Mouse (Mus musculus): ENCODE data around the gene B430305J03Rik.

B430305J03Rik gene

GRCm38 (mm10) chr3:61365779-61366373 is at the start of gene B430305J03Rik:
Gene B430305J03Rik (minus strand): TSS chr3:61365951.
- DNase-seq (ENCODE audit: low spot score) = no peak

- no peak for DNase-seq (ENCODE audit: low spot score)
Measured at GRCm38 (mm10) chr3:61409683-61410082, 43.9 kb upstream of the B430305J03Rik start.

- DNase-seq (ENCODE audit: low spot score) = no peak
Measured at GRCm38 (mm10) chr3:61406921-61407320, 41.2 kb upstream of the B430305J03Rik start.

- no peak for DNase-seq (ENCODE audit: low spot score)
Measured at GRCm38 (mm10) chr3:61400823-61401387, 35.2 kb upstream of the B430305J03Rik start.

- no peak for DNase-seq (ENCODE audit: low spot score)
Measured at GRCm38 (mm10) chr3:61396728-61397127, 31.0 kb upstream of the B430305J03Rik start.

GRCm38 (mm10) chr3:61395382-61395781 is 29.6 kb upstream of the B430305J03Rik start:
- no peak for DNase-seq (ENCODE audit: low spot score)

GRCm38 (mm10) chr3:61393520-61393919 is 27.8 kb upstream of the B430305J03Rik start:
- no peak for DNase-seq (ENCODE audit: low spot score)

- no peak for DNase-seq (ENCODE audit: low spot score)
Measured at GRCm38 (mm10) chr3:61392881-61393280, 27.1 kb upstream of the B430305J03Rik start.

GRCm38 (mm10) chr3:61391564-61391963 is 25.8 kb upstream of the B430305J03Rik start:
- DNase-seq (ENCODE audit: low spot score) = no peak

- DNase-seq (ENCODE audit: low spot score) = no peak
Measured at GRCm38 (mm10) chr3:61386368-61386767, 20.6 kb upstream of the B430305J03Rik start.

- no peak for DNase-seq (ENCODE audit: low spot score)
Measured at GRCm38 (mm10) chr3:61376001-61376400, 10.2 kb upstream of the B430305J03Rik start.

- DNase-seq (ENCODE audit: low spot score) = no peak
Measured at GRCm38 (mm10) chr3:61368446-61368845, 2.7 kb upstream of the B430305J03Rik start.

- DNase-seq (ENCODE audit: low spot score) = peak; percentile 43
Measured at GRCm38 (mm10) chr3:61364978-61365778, 573 bp downstream of the B430305J03Rik start.

GRCm38 (mm10) chr3:61364661-61364977 is 1.1 kb downstream of the B430305J03Rik start:
- DNase-seq (ENCODE audit: low spot score) = no peak

- peak; percentile 89 for DNase-seq (ENCODE audit: low spot score)
Measured at GRCm38 (mm10) chr3:61363989-61364660, 1.6 kb downstream of the B430305J03Rik start.

- peak; percentile 79 for DNase-seq (ENCODE audit: low spot score)
Measured at GRCm38 (mm10) chr3:61363161-61363988, 2.4 kb downstream of the B430305J03Rik start.

- no peak for DNase-seq (ENCODE audit: low spot score)
Measured at GRCm38 (mm10) chr3:61362821-61363160, 3.0 kb downstream of the B430305J03Rik start.

- DNase-seq (ENCODE audit: low spot score) = no peak
Measured at GRCm38 (mm10) chr3:61361338-61361737, 4.4 kb downstream of the B430305J03Rik start, which contains the start of gene Rap2b. Gene Rap2b (plus strand): TSS chr3:61361638.

GRCm38 (mm10) chr3:61358756-61359293 is 6.9 kb downstream of the B430305J03Rik start:
- no peak for DNase-seq (ENCODE audit: low spot score)

GRCm38 (mm10) chr3:61358107-61358506 is 7.6 kb downstream of the B430305J03Rik start:
- DNase-seq (ENCODE audit: low spot score) = no peak

- DNase-seq (ENCODE audit: low spot score) = no peak
Measured at GRCm38 (mm10) chr3:61355464-61355863, 10.3 kb downstream of the B430305J03Rik start.

- DNase-seq (ENCODE audit: low spot score) = no peak
Measured at GRCm38 (mm10) chr3:61349433-61349832, 16.3 kb downstream of the B430305J03Rik start.

Data from ovary, postnatal 14 days (tissue).